ENCODE assay signal across 8 mouse cellular contexts in genomic region chr4:135875546-135875945, GRCm38 (mm10). TPM values are rescaled to one million over a fixed set of nuclear protein-coding genes. Genes with fewer than 3 reads are reported as not detected.
DNase-seq lines count a peak whose midpoint lies in the region; ATAC-seq and TF ChIP-seq lines count a peak whose summit lies in the region.

No protein-coding gene starts in this region.

- H3K27me3 ChIP-seq in heart, postnatal 0 days (ENCODE audit: control insufficient read depth, insufficient read depth, low read length), result no peaks in the 10 kb centered on the region
- H3K27me3 ChIP-seq in splenic B cell, adult 2 months (ENCODE audit: control insufficient read depth, insufficient read depth, low read length, poor library complexity, severe bottlenecking), result no peaks in the 10 kb centered on the region

- TF ChIP-seq EP300 in heart, postnatal 0 days (IDR thresholded peaks at IDR 0.05; ENCODE audit: low read depth), result no peak

- no peak for ATAC-seq in heart, postnatal 0 days (ENCODE audit: insufficient read depth, low read depth)

- peak overlapping the region; percentile 50; the same call in 1 of the 2 replicates for H3K4me2 ChIP-seq in heart, postnatal 0 days (ENCODE audit: low read depth, low read length)

- 26% methylated on average over 7 of the region's 7 CpGs for WGBS in lung, adult 2 months
- 45% methylated on average over 7 of the region's 7 CpGs for WGBS in heart, postnatal 0 days

- DNase-seq in gastrocnemius, adult 2 months, result no peak
- no peak for DNase-seq in gastrocnemius, postnatal 4 days (ENCODE audit: low spot score in 2 of 2)
- DNase-seq in lung, postnatal 36 days, result peak; percentile 26
- DNase-seq in lung, adult 2 months, result no peak
- no peak for DNase-seq in heart, postnatal 0 days (ENCODE audit: low spot score)
- peak; percentile 56 for DNase-seq in splenic B cell, adult 2 months (ENCODE audit: low read depth, low spot score)
- DNase-seq in embryo, embryonic 9.5 days (ENCODE audit: extremely low spot score), result no peak
- DNase-seq in layer of hippocampus, adult 8-10 months (ENCODE audit: low spot score in 2 of 2), result no peak

- H3K9ac ChIP-seq in heart, postnatal 0 days (replicated peaks; ENCODE audit: low read depth, low read length), result no peak overlapping the region

- H3K36me3 ChIP-seq in heart, postnatal 0 days (replicated peaks; ENCODE audit: control insufficient read depth, insufficient read depth, low read length), result peaks cover 16% of the 10 kb centered on the region
- H3K36me3 ChIP-seq in splenic B cell, adult 2 months (ENCODE audit: control insufficient read depth, insufficient read depth, low read length, poor library complexity, severe bottlenecking), result peaks cover 6% of the 10 kb centered on the region; the same call in 1 of the 2 replicates

- no peak overlapping the region; the same call in 1 of the 2 replicates for H3K4me3 ChIP-seq in gastrocnemius, adult 2 months
- H3K4me3 ChIP-seq in lung, adult 2 months (replicated peaks; ENCODE audit: extremely low read depth, low read depth, low read length), result no peak overlapping the region
- H3K4me3 ChIP-seq in heart, postnatal 0 days (ENCODE audit: low read depth, low read length), result no peak overlapping the region

- H3K9me3 ChIP-seq in heart, postnatal 0 days (replicated peaks; ENCODE audit: control insufficient read depth, low read length), result no peaks in the 10 kb centered on the region

- H3K27ac ChIP-seq in gastrocnemius, adult 2 months, result peak overlapping the region; percentile 99
- peak overlapping the region; percentile 100 for H3K27ac ChIP-seq in heart, postnatal 0 days (ENCODE audit: low read depth)

- TF ChIP-seq CTCF in gastrocnemius, adult 2 months (IDR thresholded peaks at IDR 0.05), result no peak
- TF ChIP-seq CTCF in lung, adult 2 months (IDR thresholded peaks at IDR 0.05; ENCODE audit: insufficient read depth, low read length), result no peak
- no peak for TF ChIP-seq CTCF in heart, postnatal 0 days (IDR thresholded peaks at IDR 0.05; ENCODE audit: low read depth)

- H3K4me1 ChIP-seq in lung, adult 2 months (ENCODE audit: control insufficient read depth, insufficient read depth, low read length), result peaks cover 34% of the 10 kb centered on the region
- H3K4me1 ChIP-seq in heart, postnatal 0 days (ENCODE audit: control insufficient read depth, insufficient read depth), result peaks cover 48% of the 10 kb centered on the region

- intact Hi-C loops in gastrocnemius, adult 2 months (cut with DNase I), result loop anchor here (5.0 kb wide), 1 partner anchor 53 kb away; no protein-coding TSS in a partner anchor

- TF ChIP-seq POLR2A in lung, adult 2 months (IDR thresholded peaks at IDR 0.05; ENCODE audit: borderline replicate concordance, extremely low read depth, low read depth, low read length), result no peak

RNA-seq across cellular contexts. Expression of gene Pnrc2, which starts 1.9 kb away (rescaled TPM):
- total RNA-seq in gastrocnemius, adult 2 months (2021), result 10 to 100 TPM; 36.7 to 44.8 TPM
- 10 to 100 TPM; 76.6 to 91.3 TPM for total RNA-seq in gastrocnemius, postnatal 4 days (2021)
- polyA plus RNA-seq in lung, adult 2 months (2012; rRNA removed), result 13.6 and 21.0 TPM in 2 replicates
- 78.7 and 80.8 TPM in 2 replicates for total RNA-seq in heart, postnatal 0 days (2014; rRNA removed; ENCODE audit: low replicate concordance)
- 107 and 111 TPM in 2 replicates for polyA plus RNA-seq in heart, postnatal 0 days (2015; fragmentation: Nextera tagmentation; extraction: Ambion mirVana)
- 10 to 100 TPM; 47.2 to 86.0 (median 47.7) TPM for total RNA-seq in layer of hippocampus, adult 8-10 months (2022)

RNA-seq across cellular contexts. Expression of gene Cnr2, which starts 19.6 kb away (rescaled TPM):
- under 1 TPM; 0.10 to 0.11 TPM for total RNA-seq in gastrocnemius, adult 2 months (2021)
- under 1 TPM; 0.65 to 0.78 TPM for total RNA-seq in gastrocnemius, postnatal 4 days (2021)
- 7.3 and 9.1 TPM in 2 replicates for polyA plus RNA-seq in lung, adult 2 months (2012; rRNA removed)
- 0.15 and 0.27 TPM in 2 replicates for total RNA-seq in heart, postnatal 0 days (2014; rRNA removed; ENCODE audit: low replicate concordance)
- 0.36 and 0.44 TPM in 2 replicates for polyA plus RNA-seq in heart, postnatal 0 days (2015; fragmentation: Nextera tagmentation; extraction: Ambion mirVana)
- total RNA-seq in layer of hippocampus, adult 8-10 months (2022), result under 1 TPM in 3 of 4 experiments, not detected in 1; 0.08 to 0.98 (median 0.92) TPM

RNA-seq across cellular contexts. Expression of gene Srsf10, which starts 20.0 kb away (rescaled TPM):
- total RNA-seq in gastrocnemius, adult 2 months (2021), result 10 to 100 TPM; 27.2 to 30.6 TPM
- 10 to 100 TPM; 61.0 to 86.0 TPM for total RNA-seq in gastrocnemius, postnatal 4 days (2021)
- 72.6 and 84.9 TPM in 2 replicates for polyA plus RNA-seq in lung, adult 2 months (2012; rRNA removed)
- 51.8 and 63.6 TPM in 2 replicates for total RNA-seq in heart, postnatal 0 days (2014; rRNA removed; ENCODE audit: low replicate concordance)
- 97.0 and 102 TPM in 2 replicates for polyA plus RNA-seq in heart, postnatal 0 days (2015; fragmentation: Nextera tagmentation; extraction: Ambion mirVana)
- 10 to 100 TPM; 67.9 to 91.9 (median 79.9) TPM for total RNA-seq in layer of hippocampus, adult 8-10 months (2022)

RNA-seq across cellular contexts. Expression of gene Fuca1, which starts 45.0 kb away (rescaled TPM):
- total RNA-seq in gastrocnemius, adult 2 months (2021), result 10 to 100 TPM; 17.0 to 23.0 TPM
- total RNA-seq in gastrocnemius, postnatal 4 days (2021), result 10 to 100 TPM; 46.6 to 46.7 TPM
- 51.5 and 64.0 TPM in 2 replicates for polyA plus RNA-seq in lung, adult 2 months (2012; rRNA removed)
- total RNA-seq in heart, postnatal 0 days (2014; rRNA removed; ENCODE audit: low replicate concordance), result 24.3 and 30.3 TPM in 2 replicates
- 48.4 and 50.4 TPM in 2 replicates for polyA plus RNA-seq in heart, postnatal 0 days (2015; fragmentation: Nextera tagmentation; extraction: Ambion mirVana)
- 10 to 100 TPM; 51.2 to 73.5 (median 59.2) TPM for total RNA-seq in layer of hippocampus, adult 8-10 months (2022)

Comparison
In these comparisons a context has a peak if more than half of its experiments do, and no peak if none do; other contexts are left out.
1. DNase-seq: peak in lung, postnatal 36 days (single experiment) and splenic B cell, adult 2 months (single experiment); none in gastrocnemius, adult 2 months (single experiment), gastrocnemius, postnatal 4 days (0 of 2), lung, adult 2 months (single experiment), heart, postnatal 0 days (single experiment), embryo, embryonic 9.5 days (single experiment) and layer of hippocampus, adult 8-10 months (0 of 2).